Comparison of ENCODE assay signal across 8 mouse cellular contexts in the genomic region with DNA sequence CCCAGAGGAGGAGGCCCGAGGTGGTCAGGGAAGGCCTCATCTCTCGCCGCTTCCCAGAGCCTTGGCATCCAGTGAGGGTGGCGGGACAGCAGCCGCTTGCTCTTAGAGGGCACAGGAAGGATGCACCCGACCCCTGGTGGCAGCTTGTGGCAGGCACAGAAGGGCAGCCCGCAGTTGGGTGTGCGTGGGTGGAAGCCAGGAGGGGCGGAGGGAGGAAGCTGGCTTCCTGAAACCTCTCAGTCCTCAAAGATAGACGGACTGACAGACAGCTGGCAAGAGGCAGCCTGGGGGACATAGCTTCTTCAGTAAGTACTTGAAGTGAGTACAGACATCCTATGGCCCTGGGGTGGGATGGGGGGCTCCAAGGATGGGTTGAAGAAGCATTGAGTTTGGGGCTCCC. TPM values are rescaled to one million over a fixed set of nuclear protein-coding genes. Genes with fewer than 3 reads are reported as not detected.
DNase-seq lines count a peak whose midpoint lies in the region; ATAC-seq and TF ChIP-seq lines count a peak whose summit lies in the region.

A gene (plus strand): TSS at position 228 of the 400 bp plus-strand sequence.

- TF ChIP-seq CTCF in cortical plate, adult 2 months (IDR thresholded peaks at IDR 0.05; ENCODE audit: extremely low read depth, insufficient read depth, low read length): peak; percentile 46
- TF ChIP-seq CTCF in liver, embryonic 14.5 days (IDR thresholded peaks at IDR 0.05; ENCODE audit: low read depth): peak; percentile 95

- DNase-seq in ovary, postnatal 36 days (ENCODE audit: low spot score): peak; percentile 77
- no peak for DNase-seq in ovary, postnatal 14 days (ENCODE audit: low spot score)
- DNase-seq in adrenal gland, adult 18-20 months (ENCODE audit: low spot score in 2 of 2): peak; percentile 69 to 73
- peak; percentile 86 for DNase-seq in heart, postnatal 4 days
- peak; percentile 62 to 68 (median 65) for DNase-seq in liver, embryonic 14.5 days (ENCODE audit: low read depth in 3 of 3, low spot score in 3 of 3)
- DNase-seq in retina, postnatal 1 day: peak; percentile 69
- DNase-seq in adipocyte (ENCODE audit: low spot score): no peak

- ATAC-seq in liver, embryonic 14.5 days (ENCODE audit: insufficient read depth): peak; percentile 74

- H3K9me3 ChIP-seq in liver, embryonic 14.5 days (ENCODE audit: control insufficient read depth, low read length): no peaks in the 10 kb centered on the region

- H3K27me3 ChIP-seq in liver, embryonic 14.5 days (ENCODE audit: control insufficient read depth, insufficient read depth, low read length): no peaks in the 10 kb centered on the region; the same call in 1 of the 2 replicates

- no peaks in the 10 kb centered on the region; the same call in 1 of the 2 replicates for H3K36me3 ChIP-seq in liver, embryonic 14.5 days (replicated peaks; ENCODE audit: control insufficient read depth, insufficient read depth, low read depth)

- no peak within 1 kb of the TSS for H3K4me3 ChIP-seq in cortical plate, adult 2 months (ENCODE audit: insufficient read depth, low read length)
- H3K4me3 ChIP-seq in liver, embryonic 14.5 days (ENCODE audit: insufficient read depth in 1 of 2, low read depth in 2 of 2, low read length in 2 of 2): peak within 1 kb of the TSS; percentile 41 to 53

- H3K9ac ChIP-seq in liver, embryonic 14.5 days (replicated peaks): peak within 1 kb of the TSS; percentile 53

- TF ChIP-seq POLR2A in cortical plate, adult 2 months (IDR thresholded peaks at IDR 0.05; ENCODE audit: extremely low read depth, insufficient read depth, low read length): no peak

- 3% methylated on average over 10 of the region's 10 CpGs for whole genome bisulfite sequencing in liver, embryonic 14.5 days (ENCODE audit: insufficient replicate concordance)

- no peak within 1 kb of the TSS for H3K27ac ChIP-seq in cortical plate, adult 2 months (ENCODE audit: insufficient read depth, low read length)
- H3K27ac ChIP-seq in liver, embryonic 14.5 days: peak within 1 kb of the TSS; percentile 41

- H3K4me2 ChIP-seq in liver, embryonic 14.5 days (ENCODE audit: low read depth): peak within 1 kb of the TSS; percentile 63

- no peaks in the 10 kb centered on the region for H3K4me1 ChIP-seq in cortical plate, adult 2 months (ENCODE audit: control insufficient read depth, insufficient read depth, low read length)
- H3K4me1 ChIP-seq in liver, embryonic 14.5 days (replicated peaks; ENCODE audit: control insufficient read depth in 2 of 2, insufficient read depth in 2 of 2, low read length in 1 of 2): peaks cover 26 to 33% of the 10 kb centered on the region in 2 experiments

- TF ChIP-seq EP300 in liver, embryonic 14.5 days (IDR thresholded peaks at IDR 0.05; ENCODE audit: low read depth): no peak

RNA-seq across cellular contexts. Expression of the gene that starts here (rescaled TPM):
- 1 to 10 TPM in 1 of 2 experiments, under 1 TPM in 1; 0.96 to 1.2 TPM for total RNA-seq in adrenal gland, adult 18-20 months (2021)
- 0.08 and 0.86 TPM in 2 replicates for polyA plus RNA-seq in cortical plate, adult 2 months (2012; rRNA removed)
- under 1 TPM; 0.47 to 0.52 TPM for total RNA-seq in heart, postnatal 4 days (2021)
- 11.9 and 12.4 TPM in 2 replicates for polyA plus RNA-seq in liver, embryonic 14.5 days (2012; rRNA removed)
- 8.6 and 9.4 TPM in 2 replicates for polyA plus RNA-seq in liver, embryonic 14.5 days (2014; fragmentation: Nextera tagmentation; extraction: Ambion mirVana)

Comparison
In these comparisons a context has a peak if more than half of its experiments do, and no peak if none do; other contexts are left out.
1. DNase-seq: peak in ovary, postnatal 36 days (single experiment), adrenal gland, adult 18-20 months (2 of 2), liver, embryonic 14.5 days (3 of 3) and retina, postnatal 1 day (single experiment); none in ovary, postnatal 14 days (single experiment) and adipocyte (single experiment).
2. Peak in DNase-seq in heart, postnatal 4 days; RNA of the gene not detected or under 1 TPM.